Mouse (Mus musculus) retina, adult 2 months (tissue): ENCODE data around the gene Lcn11.
"Not testable (repeated sequence)": the region's sequence is repeated elsewhere in the genome, so short reads cannot be mapped to it uniquely, and the experiment has no call there.

ENCODE experiments used
- DNase-seq: peaks from one replicate; pipeline ENCODE4 v3.0.0-alpha.2; 2012; ENCODE audit warnings: low read depth, low spot score

Gene Lcn11

GRCm38 (mm10) chr2:25776717-25777116 is at the start of gene Lcn11:
TSS of gene Lcn11 (plus strand) at chr2:25777017.
- no peak for DNase-seq

- DNase-seq: no peak
Measured at GRCm38 (mm10) chr2:25733199-25733930, 43.5 kb upstream of the Lcn11 start.

GRCm38 (mm10) chr2:25736709-25737108 is 40.1 kb upstream of the Lcn11 start, which contains the start of gene Obp2b:
TSS of gene Obp2b (plus strand) at chr2:25737009.
- not testable (repeated sequence) for DNase-seq

GRCm38 (mm10) chr2:25741671-25742070 is 35.1 kb upstream of the Lcn11 start:
- no peak for DNase-seq

- no peak for DNase-seq
Measured at GRCm38 (mm10) chr2:25754201-25754600, 22.6 kb upstream of the Lcn11 start.

GRCm38 (mm10) chr2:25758064-25758625 is 18.7 kb upstream of the Lcn11 start:
- DNase-seq: no peak

GRCm38 (mm10) chr2:25765269-25765668 is 11.5 kb upstream of the Lcn11 start, which contains the start of gene Lcn3:
TSS of gene Lcn3 (plus strand) at chr2:25765569.
- DNase-seq: no peak

- no peak for DNase-seq
Measured at GRCm38 (mm10) chr2:25767764-25768163, 9.1 kb upstream of the Lcn11 start.

GRCm38 (mm10) chr2:25773507-25773906 is 3.3 kb upstream of the Lcn11 start:
- DNase-seq: no peak

- DNase-seq: no peak
Measured at GRCm38 (mm10) chr2:25774640-25775039, 2.2 kb upstream of the Lcn11 start.

- DNase-seq: no peak
Measured at GRCm38 (mm10) chr2:25775991-25776390, 826 bp upstream of the Lcn11 start.

- no peak for DNase-seq
Measured at GRCm38 (mm10) chr2:25779076-25779475, 2.3 kb downstream of the Lcn11 start.

- no peak for DNase-seq
Measured at GRCm38 (mm10) chr2:25780921-25781320, 4.1 kb downstream of the Lcn11 start.

GRCm38 (mm10) chr2:25781957-25782356 is 5.1 kb downstream of the Lcn11 start, which contains the start of gene Gm13539:
TSS of gene Gm13539 (plus strand) at chr2:25782257.
- no peak for DNase-seq

- DNase-seq: no peak
Measured at GRCm38 (mm10) chr2:25785573-25786322, 8.9 kb downstream of the Lcn11 start.

GRCm38 (mm10) chr2:25789092-25789491 is 12.3 kb downstream of the Lcn11 start:
- no peak for DNase-seq

- no peak for DNase-seq
Measured at GRCm38 (mm10) chr2:25797635-25798034, 20.8 kb downstream of the Lcn11 start.

GRCm38 (mm10) chr2:25798065-25798464 is 21.2 kb downstream of the Lcn11 start:
- no peak for DNase-seq

GRCm38 (mm10) chr2:25811711-25812110 is 34.9 kb downstream of the Lcn11 start:
- DNase-seq: no peak

GRCm38 (mm10) chr2:25813364-25813763 is 36.5 kb downstream of the Lcn11 start:
- DNase-seq: no peak

GRCm38 (mm10) chr2:25815748-25816147 is 38.9 kb downstream of the Lcn11 start, which contains the start of gene Glt6d1:
TSS of gene Glt6d1 (minus strand) at chr2:25815848.
- not testable (repeated sequence) for DNase-seq

GRCm38 (mm10) chr2:25822806-25823205 is 46.0 kb downstream of the Lcn11 start, which contains the start of gene Lcn9:
TSS of gene Lcn9 (plus strand) at chr2:25823153.
- no peak for DNase-seq
